Mouse (Mus musculus): ENCODE results near the gene Padi4.

- TF ChIP-seq CTCF (IDR thresholded peaks at IDR 0.05) (no peak), POLR2A (IDR thresholded peaks at IDR 0.05; ENCODE audit: insufficient read depth, low read depth, low read length) (no peak), EP300 (IDR thresholded peaks at IDR 0.05; ENCODE audit: insufficient read depth, low read depth, low read length) (no peak)
Observed at GRCm38 (mm10) chr4:140774025-140774800, at the start of gene Padi4.
